Comparison of ENCODE assay signal across 8 mouse cellular contexts in genomic region chr11:69117737-69118695, GRCm38 (mm10). TPM values are rescaled to one million over a fixed set of nuclear protein-coding genes. Genes with fewer than 3 reads are reported as not detected.
DNase-seq lines count a peak whose midpoint lies in the region; ATAC-seq and TF ChIP-seq lines count a peak whose summit lies in the region.

No protein-coding gene starts in this region.

- no peak for TF ChIP-seq EP300 in heart, adult 2 months (IDR thresholded peaks at IDR 0.05; ENCODE audit: insufficient read depth, low read depth, low read length)

- intact Hi-C loops in heart, adult 2 months (cut with DNase I), result loop anchor here (1.0 kb wide), 1 partner anchor 26 kb away; no protein-coding TSS in a partner anchor

- WGBS in heart, adult 2 months, result 1% methylated on average over 45 of the region's 45 CpGs
- WGBS in kidney, adult 2 months, result under 1% methylated on average over 45 of the region's 45 CpGs
- under 1% methylated on average over 44 of the region's 45 CpGs for WGBS in liver, embryonic 16.5 days (ENCODE audit: insufficient replicate concordance)

- H3K9ac ChIP-seq in heart, adult 2 months (ENCODE audit: low read depth, low read length), result peak overlapping the region; percentile 73
- H3K9ac ChIP-seq in liver, embryonic 16.5 days (ENCODE audit: low read depth, low read length), result peak overlapping the region; percentile 71

- no peak for TF ChIP-seq CTCF in heart, adult 2 months (IDR thresholded peaks at IDR 0.05)
- no peak for TF ChIP-seq CTCF in kidney, adult 2 months (conservative IDR thresholded peaks at IDR 0.05; ENCODE audit: insufficient read depth, insufficient read length, low read depth, low read length)

- no peaks in the 10 kb centered on the region for H3K9me3 ChIP-seq in liver, embryonic 16.5 days (replicated peaks; ENCODE audit: control insufficient read depth, low read length)

- H3K4me1 ChIP-seq in heart, adult 2 months (ENCODE audit: control insufficient read depth, insufficient read depth, low read length), result peaks cover 2% of the 10 kb centered on the region; the same call in 1 of the 2 replicates
- 0 out of 2 replicates have a peak, but pooled peaks cover 8% of the 10 kb centered on the region for H3K4me1 ChIP-seq in kidney, adult 2 months (ENCODE audit: control insufficient read depth, insufficient read depth, low read length)
- peaks cover 53% of the 10 kb centered on the region for H3K4me1 ChIP-seq in liver, embryonic 16.5 days (ENCODE audit: control insufficient read depth, low read depth, low read length)

- peak overlapping the region; percentile 87 for H3K27ac ChIP-seq in heart, adult 2 months
- peak overlapping the region; percentile 11 for H3K27ac ChIP-seq in kidney, adult 2 months (ENCODE audit: insufficient read depth, low read depth, low read length)
- peak overlapping the region; percentile 46 for H3K27ac ChIP-seq in liver, embryonic 16.5 days (ENCODE audit: low read length)

- H3K36me3 ChIP-seq in heart, adult 2 months (ENCODE audit: control insufficient read depth, insufficient read depth, low read length), result no peaks in the 10 kb centered on the region
- H3K36me3 ChIP-seq in kidney, adult 2 months (ENCODE audit: control insufficient read depth, insufficient read depth, low read length), result no peaks in the 10 kb centered on the region
- H3K36me3 ChIP-seq in liver, embryonic 16.5 days (ENCODE audit: control insufficient read depth, insufficient read depth), result no peaks in the 10 kb centered on the region

- no peak for TF ChIP-seq POLR2A in heart, adult 2 months (IDR thresholded peaks at IDR 0.05; ENCODE audit: insufficient read depth, low read depth, low read length)
- TF ChIP-seq POLR2A in kidney, adult 2 months (IDR thresholded peaks at IDR 0.05; ENCODE audit: low read depth, low read length), result no peak

- ATAC-seq in common myeloid progenitor, adult 5-6 weeks (replicated peaks; ENCODE audit: low read depth, poor library complexity, severe bottlenecking), result peak; percentile 37
- ATAC-seq in liver, embryonic 16.5 days (ENCODE audit: low read depth), result peak; percentile 30

- no peaks in the 10 kb centered on the region for H3K79me2 ChIP-seq in heart, adult 2 months (replicated peaks; ENCODE audit: control insufficient read depth, insufficient read depth, low read length)

- peak overlapping the region; percentile 97 for H3K4me2 ChIP-seq in liver, embryonic 16.5 days (ENCODE audit: low read depth, low read length)

- peak; percentile 69 for DNase-seq in urinary bladder, adult 2 months (ENCODE audit: low spot score)
- DNase-seq in urinary bladder, postnatal 10 days (ENCODE audit: low spot score), result no peak
- DNase-seq in heart, adult 2 months, result peak; percentile 81 to 83
- peak; percentile 65 for DNase-seq in kidney, adult 2 months
- DNase-seq in neural tube, embryonic 10.5 days (ENCODE audit: extremely low spot score, low spot score), result peak; percentile 78
- peak; percentile 73 for DNase-seq in testis, postnatal 14 days (ENCODE audit: low spot score)

- no peaks in the 10 kb centered on the region for H3K27me3 ChIP-seq in heart, adult 2 months (ENCODE audit: control insufficient read depth, insufficient read depth, low read length)
- H3K27me3 ChIP-seq in kidney, adult 2 months (replicated peaks; ENCODE audit: control insufficient read depth, insufficient read depth, low read length), result no peaks in the 10 kb centered on the region
- peaks cover 43% of the 10 kb centered on the region for H3K27me3 ChIP-seq in liver, embryonic 16.5 days (ENCODE audit: control insufficient read depth, insufficient read depth, low read depth, low read length)

- peak overlapping the region; percentile 86 for H3K4me3 ChIP-seq in heart, adult 2 months
- peak overlapping the region; percentile 69 for H3K4me3 ChIP-seq in kidney, adult 2 months (ENCODE audit: insufficient read depth, low read depth, low read length)
- H3K4me3 ChIP-seq in liver, embryonic 16.5 days (ENCODE audit: low read depth, low read length), result peak overlapping the region; percentile 73

RNA-seq across cellular contexts. Expression of gene Hes7, which starts 2.2 kb away (rescaled TPM):
- polyA plus RNA-seq in urinary bladder, adult 2 months (2012; rRNA removed), result 0.24 and 0.37 TPM in 2 replicates
- total RNA-seq in common myeloid progenitor, adult 5-6 weeks (2017), result not detected in 2 replicates
- total RNA-seq in heart, adult 2 months (2021), result under 1 TPM in 1 of 2 experiments, not detected in 1; 0.11 TPM
- 0.10 TPM in 1 of 2 replicates, not detected in the other for polyA plus RNA-seq in heart, adult 2 months (2012; rRNA removed)
- polyA plus RNA-seq in kidney, adult 2 months (2012; rRNA removed), result 0.18 and 0.19 TPM in 2 replicates
- polyA plus RNA-seq in liver, embryonic 16.5 days (2015; fragmentation: Nextera tagmentation; extraction: Ambion mirVana), result 0.06 and 0.07 TPM in 2 replicates

RNA-seq across cellular contexts. Expression of gene 9130213A22Rik, which starts 4.4 kb away (rescaled TPM):
- 0.74 and 0.78 TPM in 2 replicates for polyA plus RNA-seq in urinary bladder, adult 2 months (2012; rRNA removed)
- total RNA-seq in common myeloid progenitor, adult 5-6 weeks (2017), result not detected in 2 replicates
- under 1 TPM; 0.21 to 0.23 TPM for total RNA-seq in heart, adult 2 months (2021)
- 0.82 and 1.00 TPM in 2 replicates for polyA plus RNA-seq in heart, adult 2 months (2012; rRNA removed)
- polyA plus RNA-seq in kidney, adult 2 months (2012; rRNA removed), result 0.74 and 0.79 TPM in 2 replicates
- polyA plus RNA-seq in liver, embryonic 16.5 days (2015; fragmentation: Nextera tagmentation; extraction: Ambion mirVana), result 0.07 TPM in 1 of 2 replicates, not detected in the other

RNA-seq across cellular contexts. Expression of gene Aloxe3, which starts 7.7 kb away (rescaled TPM):
- polyA plus RNA-seq in urinary bladder, adult 2 months (2012; rRNA removed), result 4.2 and 5.4 TPM in 2 replicates
- 6.9 TPM in 1 of 2 replicates, not detected in the other for total RNA-seq in common myeloid progenitor, adult 5-6 weeks (2017)
- under 1 TPM; 0.05 to 0.07 TPM for total RNA-seq in heart, adult 2 months (2021)
- polyA plus RNA-seq in heart, adult 2 months (2012; rRNA removed), result 0.16 TPM in 1 of 2 replicates, not detected in the other
- polyA plus RNA-seq in kidney, adult 2 months (2012; rRNA removed), result 0.39 and 0.48 TPM in 2 replicates
- polyA plus RNA-seq in liver, embryonic 16.5 days (2015; fragmentation: Nextera tagmentation; extraction: Ambion mirVana), result 0.09 and 0.39 TPM in 2 replicates

RNA-seq across cellular contexts. Expression of gene Per1, which starts 23.0 kb away (rescaled TPM):
- 26.8 and 28.5 TPM in 2 replicates for polyA plus RNA-seq in urinary bladder, adult 2 months (2012; rRNA removed)
- total RNA-seq in common myeloid progenitor, adult 5-6 weeks (2017), result 9.3 and 16.9 TPM in 2 replicates
- total RNA-seq in heart, adult 2 months (2021), result 10 to 100 TPM; 44.4 to 79.8 TPM
- polyA plus RNA-seq in heart, adult 2 months (2012; rRNA removed), result 18.0 and 36.4 TPM in 2 replicates
- 13.5 and 14.7 TPM in 2 replicates for polyA plus RNA-seq in kidney, adult 2 months (2012; rRNA removed)
- 6.9 and 8.5 TPM in 2 replicates for polyA plus RNA-seq in liver, embryonic 16.5 days (2015; fragmentation: Nextera tagmentation; extraction: Ambion mirVana)

RNA-seq across cellular contexts. Expression of gene Vamp2, which starts 29.7 kb away (rescaled TPM):
- 163 and 180 TPM in 2 replicates for polyA plus RNA-seq in urinary bladder, adult 2 months (2012; rRNA removed)
- total RNA-seq in common myeloid progenitor, adult 5-6 weeks (2017), result 7.1 and 10.0 TPM in 2 replicates
- 10 to 100 TPM; 63.4 to 70.8 TPM for total RNA-seq in heart, adult 2 months (2021)
- 83.0 and 90.0 TPM in 2 replicates for polyA plus RNA-seq in heart, adult 2 months (2012; rRNA removed)
- 102 and 106 TPM in 2 replicates for polyA plus RNA-seq in kidney, adult 2 months (2012; rRNA removed)
- polyA plus RNA-seq in liver, embryonic 16.5 days (2015; fragmentation: Nextera tagmentation; extraction: Ambion mirVana), result 16.4 and 25.4 TPM in 2 replicates

Comparison
In these comparisons a context has a peak if more than half of its experiments do, and no peak if none do; other contexts are left out.
1. H3K27ac ChIP-seq: peak in every context shown above with its lines; median percentile 87 in heart, adult 2 months; 46 in liver, embryonic 16.5 days; 11 in kidney, adult 2 months.